Mouse (Mus musculus) CH12.LX (cell line): ENCODE results near the gene Fgf8. TPM values are rescaled to one million over a fixed set of nuclear protein-coding genes. Genes with fewer than 3 reads are reported as not detected.

ENCODE experiments used
- DNase-seq: peaks from one replicate; pipeline ENCODE4 v3.0.0-alpha.2; 2013; ENCODE audit errors: extremely low read depth
- H3K27ac ChIP-seq: 2 replicates; pipeline ENCODE4 v1.5.1; 2012; ENCODE audit warnings: low read depth, mild to moderate bottlenecking, control low read depth, moderate library complexity; ENCODE audit not compliant: insufficient read depth
- H3K27me3 ChIP-seq: replicated peaks from 2 replicates; pipeline ENCODE3; 2012; ENCODE audit warnings: inconsistent platforms
- H3K36me3 ChIP-seq, 2 experiments: replicated peaks in 1 of 2; 2 replicates each; pipeline versions ENCODE3 to v1.6.1; 2012; ENCODE audit warnings: inconsistent platforms in 1 of 2, low read length in 1 of 2, mild to moderate bottlenecking in 1 of 2, mixed read lengths in 1 of 2, moderate library complexity in 1 of 2; ENCODE audit not compliant: control insufficient read depth in 1 of 2, insufficient read depth in 1 of 2
- H3K4me1 ChIP-seq, 2 experiments: 2 replicates each; pipeline ENCODE4 v1.6.1; 2012; ENCODE audit warnings: inconsistent platforms in 1 of 2, moderate library complexity in 1 of 2; ENCODE audit not compliant: insufficient read depth in 2 of 2, control insufficient read depth in 1 of 2
- H3K4me2 ChIP-seq: 2 replicates; pipeline ENCODE4 v1.6.1; 2012; ENCODE audit warnings: low read depth, mild to moderate bottlenecking, control low read depth; ENCODE audit not compliant: poor library complexity, insufficient read depth, severe bottlenecking
- H3K4me3 ChIP-seq, 3 experiments: fragments of 150-350 bp in 1 of 3; sonication (generic) in 1 of 3; replicated peaks in 1 of 3; 2 replicates each; pipeline versions ENCODE3 to v1.5.1; 2011 to 2012; ENCODE audit warnings: low read depth in 2 of 3, low read length in 2 of 3, mild to moderate bottlenecking in 2 of 3, moderate library complexity in 2 of 3, control low read depth in 1 of 3, improper control_type of control experiment in 1 of 3, inconsistent platforms in 1 of 3, mixed read lengths in 1 of 3; ENCODE audit not compliant: poor library complexity in 1 of 3
- H3K79me2 ChIP-seq: replicated peaks from 2 replicates; pipeline ENCODE4 v1.6.1; 2012; ENCODE audit warnings: mild to moderate bottlenecking, moderate library complexity; ENCODE audit not compliant: control insufficient read depth, poor library complexity, insufficient read depth, severe bottlenecking; ENCODE audit errors: extremely low read depth
- H3K9ac ChIP-seq: 2 replicates; pipeline ENCODE4 v1.6.1; 2012; ENCODE audit warnings: low read depth, mild to moderate bottlenecking, control low read depth, moderate library complexity; ENCODE audit not compliant: insufficient read depth
- H3K9me3 ChIP-seq: replicated peaks from 2 replicates; pipeline ENCODE3; 2012; ENCODE audit warnings: low read length, inconsistent platforms, mixed read lengths
- BHLHE40 ChIP-seq: IDR thresholded peaks from 2 replicates; pipeline ENCODE4 v1.6.1; 2011; ENCODE audit warnings: mild to moderate bottlenecking, low read depth, low read length, improper control_type of control experiment
- CHD1 ChIP-seq: IDR thresholded peaks from 2 replicates; pipeline ENCODE4 v1.6.1; 2012; ENCODE audit warnings: low read depth, low read length, improper control_type of control experiment, inconsistent platforms
- CHD2 ChIP-seq: IDR thresholded peaks from 2 replicates; pipeline ENCODE4 v1.6.1; 2011; ENCODE audit warnings: low read length, improper control_type of control experiment
- CTCF ChIP-seq, 2 experiments: IDR thresholded peaks in 1 of 2; conservative IDR thresholded peaks in 1 of 2; 2 replicates each; pipeline ENCODE4 v1.5.1; 2011 to 2012; ENCODE audit warnings: low read depth in 2 of 2, low read length in 2 of 2, improper control_type of control experiment in 1 of 2, inconsistent platforms in 1 of 2, mild to moderate bottlenecking in 1 of 2, moderate library complexity in 1 of 2
- ELF1 ChIP-seq: IDR thresholded peaks from 2 replicates; pipeline ENCODE4 v1.6.1; 2014; ENCODE audit warnings: low read depth, mild to moderate bottlenecking, inconsistent platforms, low read length, improper control_type of control experiment
- EP300 ChIP-seq: IDR thresholded peaks from 2 replicates; pipeline ENCODE4 v1.6.1; 2011; ENCODE audit warnings: low read length, improper control_type of control experiment
- ETS1 ChIP-seq: conservative IDR thresholded peaks from 2 replicates; pipeline ENCODE4 v1.6.1; 2012; ENCODE audit warnings: low read depth, mild to moderate bottlenecking, inconsistent platforms, low read length, improper control_type of control experiment, moderate library complexity
- IRF4 ChIP-seq: IDR thresholded peaks from 2 replicates; pipeline ENCODE4 v1.6.1; 2014; ENCODE audit warnings: low read depth, mild to moderate bottlenecking, inconsistent platforms, low read length, improper control_type of control experiment
- JUN ChIP-seq: IDR thresholded peaks from 2 replicates; pipeline ENCODE4 v1.6.1; 2011; ENCODE audit warnings: low read depth, mild to moderate bottlenecking, low read length, improper control_type of control experiment, moderate library complexity; ENCODE audit not compliant: insufficient read depth
- JUND ChIP-seq: conservative IDR thresholded peaks from 2 replicates; pipeline ENCODE4 v1.6.1; 2011; ENCODE audit warnings: low read depth, low read length, improper control_type of control experiment
- KAT2A ChIP-seq: IDR thresholded peaks from 2 replicates; pipeline ENCODE4 v1.6.1; 2012; ENCODE audit warnings: low read length, improper control_type of control experiment, inconsistent platforms; ENCODE audit not compliant: insufficient replicate concordance
- MAFK ChIP-seq: IDR thresholded peaks from 2 replicates; pipeline ENCODE4 v1.6.1; 2011; ENCODE audit warnings: low read length, improper control_type of control experiment; ENCODE audit not compliant: insufficient replicate concordance
- MAX ChIP-seq: IDR thresholded peaks from 2 replicates; pipeline ENCODE4 v1.6.1; 2011; ENCODE audit warnings: low read length, improper control_type of control experiment
- MAZ ChIP-seq: IDR thresholded peaks from 2 replicates; pipeline ENCODE4 v1.6.1; 2012; ENCODE audit warnings: low read depth, mild to moderate bottlenecking, inconsistent platforms, low read length, improper control_type of control experiment, moderate library complexity
- MXI1 ChIP-seq: IDR thresholded peaks from 2 replicates; pipeline ENCODE4 v1.6.1; 2011; ENCODE audit warnings: mild to moderate bottlenecking, low read depth, low read length, improper control_type of control experiment
- NELFE ChIP-seq: IDR thresholded peaks from 2 replicates; pipeline ENCODE4 v1.6.1; 2011; ENCODE audit warnings: low read depth, low read length, improper control_type of control experiment
- NRF1 ChIP-seq: IDR thresholded peaks from 2 replicates; pipeline ENCODE4 v1.6.1; 2014; ENCODE audit warnings: low read depth, mild to moderate bottlenecking, inconsistent platforms, low read length, improper control_type of control experiment, moderate library complexity
- PAX5 ChIP-seq: IDR thresholded peaks from 2 replicates; pipeline ENCODE4 v1.6.1; 2012; ENCODE audit warnings: low read length, inconsistent platforms, mixed read lengths
- POLR2A ChIP-seq: IDR thresholded peaks from 2 replicates; pipeline ENCODE4 v1.6.1; 2011; ENCODE audit warnings: low read depth, mild to moderate bottlenecking, improper control_type of control experiment, low read length
- POLR2AphosphoS2 ChIP-seq: IDR thresholded peaks from 2 replicates; pipeline ENCODE4 v1.6.1; 2011; ENCODE audit warnings: low read depth, low read length, improper control_type of control experiment
- RAD21 ChIP-seq: IDR thresholded peaks from 2 replicates; pipeline ENCODE4 v1.6.1; 2011; ENCODE audit warnings: low read depth, mild to moderate bottlenecking, low read length, improper control_type of control experiment, moderate library complexity
- RCOR1 ChIP-seq: conservative IDR thresholded peaks from 2 replicates; pipeline ENCODE4 v1.6.1; 2012; ENCODE audit warnings: low read depth, mild to moderate bottlenecking, inconsistent platforms, low read length, improper control_type of control experiment
- SIN3A ChIP-seq: IDR thresholded peaks from 2 replicates; pipeline ENCODE4 v1.6.1; 2012; ENCODE audit warnings: low read length, improper control_type of control experiment, inconsistent platforms
- SMC3 ChIP-seq: IDR thresholded peaks from 2 replicates; pipeline ENCODE4 v1.6.1; 2011; ENCODE audit warnings: low read depth, low read length, improper control_type of control experiment
- TCF12 ChIP-seq: IDR thresholded peaks from 2 replicates; pipeline ENCODE4 v1.6.1; 2014; ENCODE audit warnings: low read depth, mild to moderate bottlenecking, inconsistent platforms, low read length, improper control_type of control experiment
- UBTF ChIP-seq: IDR thresholded peaks from 2 replicates; pipeline ENCODE4 v1.6.1; 2012; ENCODE audit warnings: low read depth, mild to moderate bottlenecking, inconsistent platforms, low read length, improper control_type of control experiment, moderate library complexity
- USF1 ChIP-seq: IDR thresholded peaks from 2 replicates; pipeline ENCODE4 v1.6.1; 2014; ENCODE audit warnings: low read depth, mild to moderate bottlenecking, inconsistent platforms, low read length, improper control_type of control experiment
- ZC3H11A ChIP-seq: IDR thresholded peaks from 2 replicates; pipeline ENCODE4 v1.6.1; 2012; ENCODE audit warnings: low read depth, mild to moderate bottlenecking, inconsistent platforms, low read length, improper control_type of control experiment
- ZKSCAN1 ChIP-seq: IDR thresholded peaks from 2 replicates; pipeline ENCODE4 v1.6.1; 2012; ENCODE audit warnings: low read depth, inconsistent platforms, low read length, improper control_type of control experiment, borderline replicate concordance
- ZMIZ1 ChIP-seq: IDR thresholded peaks from 2 replicates; pipeline ENCODE4 v1.6.1; 2012; ENCODE audit warnings: low read depth, mild to moderate bottlenecking, inconsistent platforms, low read length, improper control_type of control experiment
- ZNF384 ChIP-seq: IDR thresholded peaks from 2 replicates; pipeline ENCODE4 v1.6.1; 2012; ENCODE audit warnings: low read depth, low read length, improper control_type of control experiment, inconsistent platforms
- dilution Hi-C: fragments of 300-500 bp; cut with MboI; formaldehyde crosslinking; loops from 2 replicates; pipeline ENCODE4 v1.14.3; 2020; ENCODE audit warnings: low sequenced_read_pairs; ENCODE audit not compliant: extremely low pct_unique_long_range_greater_than_20kb, extremely low pct_ligation_motif_present
- in situ Hi-C: fragments of 300-500 bp; cut with MboI; formaldehyde crosslinking; loops from 3 replicates; pipeline ENCODE4 v1.14.3; 2019; ENCODE audit warnings: low sequenced_read_pairs, low pct_ligation_motif_present, low pct_unique_long_range_greater_than_20kb, mixed read lengths
- polyA plus RNA-seq: library from polyadenylated mRNA; unstranded; fragments of >175 nt; gene quantifications from 2 replicates; pipeline ENCODE4 v1.2.1, GENCODE M21; 2012; ENCODE audit warnings: low read depth; ENCODE audit not compliant: insufficient read length
- total RNA-seq, 2 experiments: library from RNA; depleted of rRNA; stranded (reverse); fragments of 300-350 nt in 1 of 2; fragments of >200 nt in 1 of 2; gene quantifications; 2 replicates each; pipeline ENCODE4 v1.2.3; 2012 to 2014

Fgf8 gene
- total and polyA plus RNA-seq, 3 experiments: not detected

GRCm38 (mm10) chr19:45785470-45785869 lies 42.8 kb upstream of the Fgf8 start:
- Histone ChIP-seq H3K4me1 (peaks cover 11 to 38% of the 10 kb centered on the region in 2 experiments; a peak in 3 of 4 replicates), H3K4me2 (peak overlapping the region; percentile 22; the same call in 1 of the 2 replicates), H3K9ac (no peak overlapping the region; the same call in 1 of the 2 replicates), H3K27ac (no peak overlapping the region), H3K9me3 (no peaks in the 10 kb centered on the region), H3K79me2 (peaks cover 25% of the 10 kb centered on the region), H3K27me3 (no peaks in the 10 kb centered on the region), H3K4me3 (no peak overlapping the region), H3K36me3 (peaks cover 4 to 9% of the 10 kb centered on the region in 2 experiments)
- DNase-seq: peak; percentile 31
- in situ Hi-C loops: no loop called here
- dilution Hi-C loops: no loop called here
- 0 out of 2 replicates have a peak, but pooled peaks have one; percentile 16 for TF ChIP-seq JUND
- TF ChIP-seq TCF12: no peak
- peak; percentile 42; the same call in 1 of the 2 replicates for TF ChIP-seq EP300
- peak; percentile 60; the same call in 1 of the 2 replicates for TF ChIP-seq IRF4
- TF ChIP-seq JUN: peak; percentile 24

DNA sequence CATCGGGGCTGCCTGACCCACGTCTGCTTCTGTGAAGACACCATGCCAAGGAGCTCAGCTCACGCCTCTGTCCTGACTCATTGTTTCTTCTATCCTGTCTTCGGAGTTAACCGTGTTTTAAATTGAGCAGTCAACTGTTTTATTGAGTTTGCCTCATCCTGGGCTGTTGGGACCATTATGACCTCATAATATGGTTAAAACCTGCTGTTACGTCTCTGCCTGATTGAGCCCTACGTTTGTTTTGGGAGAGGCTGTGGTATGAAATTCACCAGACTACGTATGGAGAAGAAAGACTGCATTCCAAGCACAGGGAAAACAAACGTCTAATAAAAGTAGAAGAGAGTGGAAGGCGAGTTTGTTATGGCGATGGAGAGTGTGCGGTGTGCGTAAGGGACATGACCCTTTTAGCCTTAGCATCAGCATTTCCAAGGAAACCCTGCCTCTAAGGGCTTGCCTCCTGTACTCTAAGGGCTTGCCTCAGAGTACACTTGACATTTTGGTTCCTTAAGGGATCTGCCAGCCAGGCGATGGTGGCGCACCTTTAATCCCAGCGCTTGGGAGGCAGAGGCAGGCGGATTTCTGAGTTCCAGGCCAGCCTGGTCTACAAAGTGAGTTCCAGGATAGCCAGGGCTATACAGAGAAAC lies 41.3 kb upstream of the Fgf8 start:
- Histone ChIP-seq H3K79me2 (peaks cover 39% of the 10 kb centered on the region), H3K4me3 (peak overlapping the region; percentile 51 to 75 (median 53)), H3K27me3 (no peaks in the 10 kb centered on the region), H3K4me1 (peaks cover 15 to 45% of the 10 kb centered on the region in 2 experiments), H3K9me3 (no peaks in the 10 kb centered on the region), H3K27ac (peak overlapping the region; percentile 37), H3K4me2 (peak overlapping the region; percentile 88), H3K9ac (peak overlapping the region; percentile 61), H3K36me3 (peaks cover 13 to 23% of the 10 kb centered on the region in 2 experiments)
- in situ Hi-C loops: no loop called here
- DNase-seq: no peak
- dilution Hi-C loops: no loop called here
- TF ChIP-seq CTCF (conservative IDR thresholded peaks at IDR 0.05 in 1 of 2, IDR thresholded peaks at IDR 0.05 in 1 of 2; ENCODE audit: low read depth in 2 of 2, low read length in 2 of 2) (no peak), JUND (no peak), SIN3A (no peak), BHLHE40 (no peak), MAZ (no peak), RAD21 (no peak), CHD1 (no peak), ZKSCAN1 (no peak), ZNF384 (no peak), POLR2A (0 out of 2 replicates have a peak, but pooled peaks have one; percentile 41), SMC3 (no peak), MXI1 (no peak), USF1 (no peak), RCOR1 (no peak), NRF1 (no peak), POLR2AphosphoS2 (no peak), CHD2 (0 out of 2 replicates have a peak, but pooled peaks have one; percentile 9), PAX5 (no peak), KAT2A (no peak), ETS1 (peak; percentile 33; the same call in 1 of the 2 replicates), NELFE (peak; percentile 25), EP300 (no peak), JUN (no peak), MAFK (no peak), ZMIZ1 (peak; percentile 40; the same call in 1 of the 2 replicates), MAX (no peak; the same call in 1 of the 2 replicates), UBTF (no peak), ZC3H11A (no peak), ELF1 (no peak), TCF12 (no peak)
